Mouse (Mus musculus): ENCODE measurements around the gene Stum.

- TF ChIP-seq CTCF (IDR thresholded peaks at IDR 0.05): no peak
- TF ChIP-seq EP300 (IDR thresholded peaks at IDR 0.05): no peak
Measured at GRCm38 (mm10) chr1:180404706-180405105, 78.6 kb downstream of the Stum start.
